Mouse (Mus musculus): ENCODE data around the gene Vwa8.

GRCm38 (mm10) chr14:78880879-78881278, 32.0 kb downstream of the Vwa8 start:
- TF ChIP-seq CTCF (IDR thresholded peaks at IDR 0.05; ENCODE audit: control insufficient read depth, insufficient read depth, insufficient read length) (no peak), USF1 (IDR thresholded peaks at IDR 0.05; ENCODE audit: low read depth) (no peak)
